Mouse (Mus musculus) erythroblast, embryonic 14.5 days (primary cell): ENCODE data around the gene Rnaseh2b.

ENCODE experiments used
- GATA1 ChIP-seq: IDR thresholded peaks from 2 replicates; pipeline ENCODE4 v1.6.1; 2012; ENCODE audit warnings: low read length, inconsistent platforms, mixed read lengths
- TAL1 ChIP-seq: IDR thresholded peaks from 3 replicates; pipeline ENCODE4 v1.6.1; 2012; ENCODE audit warnings: low read length, inconsistent platforms, mixed read lengths

GRCm38 (mm10) chr14:62322581-62323344, 30.4 kb downstream of the Rnaseh2b start:
- TF ChIP-seq GATA1 = no peak
- no peak for TF ChIP-seq TAL1
